Mouse (Mus musculus) kidney, postnatal 0 days (tissue): ENCODE measurements around the gene Ndufaf2. TPM values are rescaled to one million over a fixed set of nuclear protein-coding genes. Genes with fewer than 3 reads are reported as not detected.

Experiments used
- ATAC-seq: fragments of 200-750 bp; cut with Nextera tagmentation; replicated peaks from 2 replicates; pipeline ENCODE4 v1.8.0; 2017; ENCODE audit warnings: low read depth, moderate number of reproducible peaks, moderate TSS enrichment, moderate library complexity; ENCODE audit not compliant: low FRiP score
- DNase-seq: peaks from one replicate; pipeline ENCODE4 v3.0.0-alpha.2; 2016; ENCODE audit warnings: low spot score
- H3K27ac ChIP-seq: fragments of 300-500 bp; sonication (generic); 2 replicates; pipeline ENCODE4 v1.5.1; 2014; ENCODE audit warnings: mild to moderate bottlenecking
- H3K27me3 ChIP-seq: fragments of 300-500 bp; sonication (generic); 2 replicates; pipeline ENCODE4 v1.6.1; 2014; ENCODE audit warnings: low read length, mixed read lengths; ENCODE audit not compliant: insufficient read depth
- H3K36me3 ChIP-seq: fragments of 300-500 bp; sonication (generic); 2 replicates; pipeline ENCODE4 v1.6.1; 2014; ENCODE audit warnings: low read length, mixed read lengths; ENCODE audit not compliant: insufficient read depth
- H3K4me1 ChIP-seq: fragments of 300-500 bp; sonication (generic); replicated peaks from 2 replicates; pipeline ENCODE4 v1.6.1; 2014; ENCODE audit warnings: antibody characterized with exemption, low read length, mixed read lengths; ENCODE audit not compliant: insufficient read depth
- H3K4me2 ChIP-seq: fragments of 300-500 bp; sonication (generic); 2 replicates; pipeline ENCODE4 v1.6.1; 2014; ENCODE audit warnings: mild to moderate bottlenecking, low read length, moderate library complexity, mixed read lengths
- H3K4me3 ChIP-seq: fragments of 300-500 bp; sonication (generic); replicated peaks from 2 replicates; pipeline ENCODE4 v1.5.1; 2014; ENCODE audit warnings: low read depth, low read length
- H3K9ac ChIP-seq: fragments of 300-500 bp; sonication (generic); 2 replicates; pipeline ENCODE4 v1.6.1; 2014; ENCODE audit warnings: low read depth, low read length
- H3K9me3 ChIP-seq: fragments of 300-500 bp; sonication (generic); replicated peaks from 2 replicates; pipeline ENCODE4 v1.6.1; 2016; ENCODE audit warnings: low read length, inconsistent platforms, mixed read lengths
- CTCF ChIP-seq: IDR thresholded peaks from 2 replicates; pipeline ENCODE4 v1.5.1; 2016; ENCODE audit warnings: antibody characterized with exemption, low read depth, mild to moderate bottlenecking, moderate library complexity
- WGBS: fragments of 180-500 bp; shearing (Covaris S2); extraction: QIAGEN DNeasy Blood & Tissue Kit; methylation state at CpG from one replicate; pipeline ENCODE4 v1.1.7; 2014; 5-methylcytosine and 5-hydroxymethylcytosine counted together
- polyA plus RNA-seq: library from polyadenylated mRNA; unstranded; fragments of >200 nt; fragmentation: Nextera tagmentation; extraction: Ambion mirVana; gene quantifications from 2 replicates; pipeline ENCODE4 v1.2.1, GENCODE M21; 2015

The Ndufaf2 gene
- polyA plus RNA-seq, 1 experiment from 2014 or later = 79.3 TPM

DNA sequence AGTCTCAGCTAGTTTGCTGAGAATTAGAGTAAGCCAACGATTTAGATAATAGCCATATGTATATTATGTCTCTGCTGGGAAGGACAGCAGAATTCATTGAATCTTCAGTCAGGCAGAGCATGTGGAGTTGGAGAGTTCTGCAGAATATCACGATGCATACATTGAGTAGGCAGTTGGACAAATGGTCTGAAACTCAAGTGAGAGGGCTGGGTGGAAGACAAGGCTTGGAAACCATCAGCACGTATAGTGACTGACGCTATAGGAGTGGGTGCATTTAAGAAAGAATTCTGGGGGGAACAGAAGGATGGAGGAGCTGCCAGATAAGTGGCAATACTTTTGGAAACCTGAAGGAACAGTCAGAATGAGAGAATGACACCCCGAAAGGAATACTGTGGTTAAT is 27.7 kb downstream of the Ndufaf2 start:
- WGBS = 91% methylated on average over 5 of the region's 5 CpGs
- Histone ChIP-seq H3K27ac (no peak overlapping the region), H3K4me1 (no peaks in the 10 kb centered on the region), H3K4me3 (no peak overlapping the region), H3K27me3 (no peaks in the 10 kb centered on the region), H3K9ac (no peak overlapping the region), H3K4me2 (no peak overlapping the region), H3K9me3 (no peaks in the 10 kb centered on the region), H3K36me3 (no peaks in the 10 kb centered on the region)
- DNase-seq (no peak), ATAC-seq (no peak)
- no peak for TF ChIP-seq CTCF

DNA sequence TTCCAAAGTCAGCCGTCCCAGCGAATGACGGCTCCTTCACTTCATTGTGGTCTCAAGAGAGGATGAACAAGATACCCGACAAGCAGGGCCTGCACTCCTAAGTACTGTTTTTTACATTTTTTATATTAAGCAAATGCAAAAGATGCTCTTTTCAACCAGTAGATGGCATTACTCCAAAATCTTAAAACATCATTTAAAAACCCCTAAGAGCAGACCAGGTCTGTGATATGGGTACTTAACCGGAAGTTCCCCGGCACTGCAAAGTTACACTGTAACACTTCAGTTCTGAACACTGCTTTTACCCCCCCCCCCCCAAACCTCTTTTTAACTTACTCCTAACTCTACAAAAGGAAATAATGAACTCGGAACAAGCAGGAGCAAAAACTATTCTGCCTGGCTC is 29.4 kb downstream of the Ndufaf2 start:
- no peak overlapping the region for H3K4me3 ChIP-seq
- ATAC-seq = no peak
- no peaks in the 10 kb centered on the region for H3K36me3 ChIP-seq
- H3K4me2 ChIP-seq = no peak overlapping the region
- H3K4me1 ChIP-seq = no peaks in the 10 kb centered on the region
- no peaks in the 10 kb centered on the region for H3K27me3 ChIP-seq
- no peaks in the 10 kb centered on the region for H3K9me3 ChIP-seq
- 58% methylated on average over 7 of the region's 7 CpGs for WGBS
- no peak overlapping the region for H3K27ac ChIP-seq
- no peak overlapping the region for H3K9ac ChIP-seq
- TF ChIP-seq CTCF = peak; percentile 51
- peak; percentile 56 for DNase-seq

DNA sequence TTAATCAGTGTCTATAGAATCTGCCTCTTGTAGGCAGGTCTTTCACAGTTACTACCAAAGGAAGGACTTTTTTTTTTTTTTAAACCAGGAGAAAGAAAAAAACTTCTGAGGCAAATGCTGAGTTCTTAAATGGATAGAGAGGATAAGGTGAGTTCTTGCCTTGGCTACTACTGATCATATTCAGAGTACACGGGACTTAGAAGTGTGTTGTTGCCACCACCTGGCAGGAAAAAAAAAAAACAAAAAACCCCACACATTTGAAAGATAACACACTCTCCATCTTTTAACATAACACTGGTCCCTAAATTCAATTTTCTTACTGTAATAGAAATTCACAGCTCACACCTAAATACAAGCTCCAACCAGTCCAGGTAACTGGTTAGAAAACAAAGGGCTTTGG is 30.5 kb downstream of the Ndufaf2 start:
- no peak overlapping the region for H3K9ac ChIP-seq
- H3K9me3 ChIP-seq = no peaks in the 10 kb centered on the region
- 62% methylated on average over 1 of the region's 1 CpGs for WGBS
- no peaks in the 10 kb centered on the region for H3K4me1 ChIP-seq
- H3K27ac ChIP-seq = no peak overlapping the region
- no peak overlapping the region for H3K4me2 ChIP-seq
- DNase-seq (no peak), ATAC-seq (no peak)
- TF ChIP-seq CTCF = no peak
- no peak overlapping the region for H3K4me3 ChIP-seq
- H3K36me3 ChIP-seq = no peaks in the 10 kb centered on the region
- no peaks in the 10 kb centered on the region for H3K27me3 ChIP-seq

DNA sequence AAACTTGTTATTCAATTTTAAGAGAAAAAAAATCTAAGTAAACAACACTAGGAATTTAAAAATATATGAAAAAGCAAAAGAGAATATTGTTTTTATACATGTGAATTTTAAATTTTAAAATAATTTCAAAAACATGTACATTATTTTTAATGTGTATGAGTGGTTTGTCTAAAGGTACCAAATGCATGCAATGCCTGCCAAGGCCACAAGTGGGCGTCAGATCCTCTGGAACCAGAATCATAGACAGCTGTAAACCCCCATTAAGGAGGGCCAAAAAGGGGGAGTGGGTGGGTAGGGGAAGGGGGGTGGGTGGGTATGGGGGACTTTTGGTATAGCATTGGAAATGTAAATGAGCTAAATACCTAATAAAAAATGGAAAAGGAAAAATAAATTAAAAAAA is 31.3 kb downstream of the Ndufaf2 start:
- no peak overlapping the region for H3K4me2 ChIP-seq
- no peaks in the 10 kb centered on the region for H3K9me3 ChIP-seq
- H3K4me1 ChIP-seq = no peaks in the 10 kb centered on the region
- no peak overlapping the region for H3K9ac ChIP-seq
- H3K27me3 ChIP-seq = no peaks in the 10 kb centered on the region
- ATAC-seq = no peak
- WGBS = 11% methylated on average over 1 of the region's 1 CpGs
- H3K4me3 ChIP-seq = no peak overlapping the region
- no peak overlapping the region for H3K27ac ChIP-seq
- no peaks in the 10 kb centered on the region for H3K36me3 ChIP-seq
- peak; percentile 55 for DNase-seq
- peak; percentile 68 for TF ChIP-seq CTCF

DNA sequence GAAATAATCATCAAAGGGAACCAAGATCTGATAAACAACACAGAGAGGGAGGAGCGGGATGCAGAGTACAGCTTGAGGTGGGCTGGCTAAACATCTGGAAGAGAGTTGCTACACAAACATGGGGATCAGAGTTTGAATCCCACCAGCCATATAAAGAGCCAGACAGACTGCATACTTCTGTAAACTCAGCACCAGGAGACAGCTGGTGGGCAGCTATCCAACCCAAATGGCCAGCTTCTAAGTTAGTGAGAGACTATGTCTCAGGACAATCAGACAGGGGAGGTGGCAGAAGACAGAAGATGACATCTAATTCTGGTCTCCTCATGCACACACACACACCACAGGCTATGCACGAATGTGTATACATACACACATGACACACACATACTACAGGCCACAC is 32.2 kb downstream of the Ndufaf2 start:
- ATAC-seq = no peak

DNA sequence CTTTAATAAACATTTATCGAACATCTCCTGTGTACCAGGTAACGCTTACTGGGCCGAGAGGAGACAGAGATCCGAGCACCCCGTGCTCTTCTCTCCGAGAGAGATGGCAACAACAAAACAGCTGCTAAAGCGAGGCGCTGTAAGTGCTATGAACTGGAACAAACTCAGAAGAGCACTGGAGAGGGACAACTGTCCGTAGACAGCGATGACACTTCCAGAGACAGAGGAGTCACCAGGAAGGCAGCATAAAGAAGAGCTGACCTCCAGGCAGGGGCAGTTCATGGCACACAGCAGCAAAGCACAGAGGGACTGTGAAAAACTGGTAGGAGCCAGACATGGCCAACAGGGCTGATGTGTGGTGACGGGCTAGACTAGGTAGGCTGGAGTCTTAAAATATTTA is 34.3 kb downstream of the Ndufaf2 start:
- no peak overlapping the region for H3K9ac ChIP-seq
- 65% methylated on average over 11 of the region's 11 CpGs for WGBS
- H3K4me2 ChIP-seq = peak overlapping the region; percentile 23
- no peak overlapping the region for H3K4me3 ChIP-seq
- no peaks in the 10 kb centered on the region for H3K4me1 ChIP-seq
- no peak for ATAC-seq
- DNase-seq = no peak
- no peaks in the 10 kb centered on the region for H3K36me3 ChIP-seq
- H3K27ac ChIP-seq = no peak overlapping the region
- TF ChIP-seq CTCF = no peak
- no peaks in the 10 kb centered on the region for H3K9me3 ChIP-seq
- no peaks in the 10 kb centered on the region for H3K27me3 ChIP-seq

More for the DNA sequence above, 32.2 kb downstream of the Ndufaf2 start:
- Histone ChIP-seq H3K4me1 (no peaks in the 10 kb centered on the region), H3K36me3 (no peaks in the 10 kb centered on the region), H3K27me3 (no peaks in the 10 kb centered on the region), H3K9ac (no peak overlapping the region), H3K4me3 (no peak overlapping the region), H3K9me3 (no peaks in the 10 kb centered on the region), H3K4me2 (no peak overlapping the region), H3K27ac (no peak overlapping the region)
- DNase-seq = no peak
- TF ChIP-seq CTCF = no peak
- 85% methylated on average over 2 of the region's 2 CpGs for WGBS

DNA sequence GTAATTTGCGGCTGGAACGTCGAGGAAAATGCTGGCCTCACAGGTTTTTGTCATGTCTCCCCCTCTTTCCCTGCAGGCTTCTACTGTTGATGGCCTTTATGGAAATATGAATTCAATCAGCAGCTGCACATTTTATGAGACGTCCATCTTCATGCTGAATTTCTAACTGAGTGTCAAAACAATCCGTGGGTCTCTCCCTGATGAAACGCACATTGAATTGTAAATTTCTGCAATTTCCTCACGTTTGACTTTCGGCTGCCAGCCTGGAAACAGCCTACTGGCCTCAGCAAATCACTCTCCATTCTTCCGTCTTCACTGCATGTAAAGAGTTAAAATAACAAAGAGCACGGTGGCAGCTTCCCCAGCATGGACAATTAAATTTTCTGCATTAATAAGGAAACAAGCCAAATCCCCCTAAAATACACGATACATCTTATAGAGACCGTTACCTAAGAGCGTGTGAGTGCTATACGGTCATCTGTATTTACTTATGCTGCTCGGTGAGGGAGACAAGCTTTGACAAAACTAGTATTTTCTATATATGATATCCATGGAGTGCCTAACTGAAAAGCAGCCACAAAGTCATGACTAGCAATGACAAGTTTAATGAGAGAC is 35.2 kb downstream of the Ndufaf2 start:
- Histone ChIP-seq H3K27me3 (no peaks in the 10 kb centered on the region), H3K27ac (no peak overlapping the region), H3K4me1 (no peaks in the 10 kb centered on the region), H3K9ac (no peak overlapping the region), H3K4me3 (no peak overlapping the region), H3K9me3 (no peaks in the 10 kb centered on the region), H3K36me3 (no peaks in the 10 kb centered on the region), H3K4me2 (no peak overlapping the region)
- DNase-seq (no peak), ATAC-seq (no peak)
- TF ChIP-seq CTCF = no peak
- 44% methylated on average over 15 of the region's 15 CpGs for WGBS
